Mouse (Mus musculus): ENCODE results near the gene Atrip. TPM values are rescaled to one million over a fixed set of nuclear protein-coding genes. Genes with fewer than 3 reads are reported as not detected.

Gene Atrip
- polyA plus RNA-seq (2015; fragmentation: Nextera tagmentation; extraction: Ambion mirVana) = 36.0 and 38.3 TPM in 2 replicates

DNA sequence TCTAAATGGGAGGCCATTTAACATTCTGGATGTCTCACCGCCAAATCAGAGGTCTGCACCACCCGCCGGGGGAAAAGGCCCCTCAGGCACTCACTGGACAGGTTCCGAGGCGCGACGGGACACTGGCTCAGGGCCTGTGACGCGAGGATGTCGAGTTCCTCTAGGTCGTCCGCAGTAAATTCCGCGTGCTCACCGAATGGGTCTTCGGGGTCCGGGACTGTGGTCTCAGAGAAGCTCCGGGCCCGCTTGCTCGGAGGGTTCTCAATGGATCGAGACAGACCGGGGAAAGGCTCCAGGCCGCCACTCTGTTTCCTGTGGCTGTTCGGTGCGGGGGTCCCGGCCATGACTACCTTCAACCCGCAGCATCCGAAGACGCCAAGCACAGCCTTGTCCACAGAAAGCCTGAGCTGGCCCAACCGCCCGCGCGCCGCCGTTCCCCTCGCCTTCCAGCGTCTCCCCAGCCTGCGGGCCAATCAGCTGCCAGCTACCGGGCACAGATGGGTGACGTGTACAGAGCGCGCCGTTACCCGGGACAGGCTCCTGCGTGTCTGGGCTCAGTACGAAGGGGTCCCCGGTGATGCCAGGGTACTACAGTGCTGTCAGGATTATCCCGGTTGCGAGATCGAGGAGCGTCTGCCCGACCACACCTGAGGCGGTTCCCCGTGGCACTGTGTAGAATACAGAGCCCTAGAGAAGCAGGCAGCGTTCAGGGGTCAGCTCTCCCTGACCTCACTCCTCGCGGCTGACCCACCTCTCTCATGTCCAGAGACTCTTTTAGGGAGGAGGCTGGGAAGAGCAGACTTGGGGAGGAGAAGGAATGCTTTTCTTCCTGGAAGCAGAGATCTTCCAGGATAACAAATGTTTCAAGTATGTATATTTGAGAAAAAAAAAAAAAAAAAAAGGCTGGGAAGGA lies at the start of gene Atrip:
Gene Atrip, minus strand, starts transcription at position 464 of the 913 bp plus-strand sequence.
- peak; percentile 100 for ATAC-seq
- no peaks in the 10 kb centered on the region for H3K27me3 ChIP-seq (replicated peaks; ENCODE audit: control insufficient read depth, insufficient read depth, low read length)
- H3K27ac ChIP-seq (ENCODE audit: low read length) = peak within 1 kb of the TSS; percentile 75
- H3K4me2 ChIP-seq (ENCODE audit: low read length) = peak within 1 kb of the TSS; percentile 98
- peak within 1 kb of the TSS; percentile 92 for H3K9ac ChIP-seq (replicated peaks; ENCODE audit: low read depth, low read length)
- peak within 1 kb of the TSS; percentile 94 for H3K4me3 ChIP-seq (replicated peaks; ENCODE audit: low read length)
- H3K9me3 ChIP-seq (ENCODE audit: control insufficient read depth, low read length) = no peaks in the 10 kb centered on the region
- H3K4me1 ChIP-seq (replicated peaks; ENCODE audit: control insufficient read depth, insufficient read depth, low read length) = peaks cover 24% of the 10 kb centered on the region
- peaks cover 12% of the 10 kb centered on the region for H3K36me3 ChIP-seq (ENCODE audit: control insufficient read depth, insufficient read depth)
- under 1% methylated on average over 57 of the region's 57 CpGs for WGBS

DNA sequence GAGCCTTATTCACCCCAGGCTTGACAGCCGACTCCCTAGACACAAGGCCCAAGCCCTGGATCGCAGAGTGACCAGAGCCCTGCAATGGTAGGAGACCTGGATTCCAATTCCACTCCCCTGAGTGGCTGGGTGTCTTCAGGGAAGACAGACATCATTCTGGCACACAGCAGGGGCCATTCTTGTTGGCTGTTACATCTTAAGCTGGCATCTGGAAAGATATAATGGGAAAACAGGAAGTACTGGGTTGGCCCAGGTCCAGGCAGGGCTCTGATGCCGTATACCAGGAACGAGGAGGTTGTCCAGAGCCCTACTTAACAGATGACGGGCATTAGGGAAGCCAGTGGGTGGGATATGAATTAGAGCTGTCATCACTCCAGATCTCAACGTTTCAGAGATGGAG lies 49.3 kb upstream of the Atrip start:
- Histone ChIP-seq H3K4me3 (replicated peaks; ENCODE audit: low read length) (no peak overlapping the region), H3K4me2 (ENCODE audit: low read length) (no peak overlapping the region), H3K27me3 (replicated peaks; ENCODE audit: control insufficient read depth, insufficient read depth, low read length) (no peaks in the 10 kb centered on the region), H3K36me3 (ENCODE audit: control insufficient read depth, insufficient read depth) (peaks cover 6% of the 10 kb centered on the region; the same call in 1 of the 2 replicates), H3K27ac (ENCODE audit: low read length) (no peak overlapping the region), H3K4me1 (replicated peaks; ENCODE audit: control insufficient read depth, insufficient read depth, low read length) (no peaks in the 10 kb centered on the region), H3K9ac (replicated peaks; ENCODE audit: low read depth, low read length) (no peak overlapping the region), H3K9me3 (ENCODE audit: control insufficient read depth, low read length) (no peaks in the 10 kb centered on the region)
- WGBS = 42% methylated on average over 6 of the region's 6 CpGs
- ATAC-seq = peak; percentile 13; the same call in 1 of the 2 replicates

DNA sequence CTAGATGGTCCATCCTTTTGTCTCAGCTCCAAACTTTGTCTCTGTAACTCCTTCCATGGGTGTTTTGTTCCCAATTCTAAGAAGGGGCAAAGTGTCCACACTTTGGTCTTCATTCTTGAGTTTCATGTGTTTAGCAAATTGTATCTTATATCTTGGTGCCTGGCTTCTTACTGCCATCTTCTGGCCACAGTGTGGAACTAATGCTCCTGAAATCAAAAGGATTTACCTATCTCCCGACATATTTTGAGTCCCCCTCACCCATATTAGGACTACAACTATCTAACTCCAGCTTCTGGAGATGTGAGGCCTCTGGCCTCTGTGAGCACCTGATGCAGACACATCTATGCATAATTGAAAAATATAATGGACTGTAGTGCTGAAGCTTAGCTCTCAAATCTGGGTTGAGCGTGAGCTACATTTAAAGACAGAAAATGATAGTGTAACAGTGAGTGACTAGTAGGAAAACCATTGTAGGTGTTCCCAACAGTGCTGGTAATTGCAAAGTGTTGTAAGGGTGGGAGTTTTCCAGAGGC lies 48.7 kb upstream of the Atrip start:
- Histone ChIP-seq H3K9ac (replicated peaks; ENCODE audit: low read depth, low read length) (no peak overlapping the region), H3K4me2 (ENCODE audit: low read length) (no peak overlapping the region), H3K4me3 (replicated peaks; ENCODE audit: low read length) (no peak overlapping the region), H3K4me1 (replicated peaks; ENCODE audit: control insufficient read depth, insufficient read depth, low read length) (no peaks in the 10 kb centered on the region), H3K9me3 (ENCODE audit: control insufficient read depth, low read length) (no peaks in the 10 kb centered on the region), H3K36me3 (ENCODE audit: control insufficient read depth, insufficient read depth) (peaks cover 11% of the 10 kb centered on the region), H3K27ac (ENCODE audit: low read length) (no peak overlapping the region), H3K27me3 (replicated peaks; ENCODE audit: control insufficient read depth, insufficient read depth, low read length) (no peaks in the 10 kb centered on the region)
- 46% methylated on average over 2 of the region's 2 CpGs for whole genome bisulfite sequencing
- ATAC-seq = peak; percentile 43

DNA sequence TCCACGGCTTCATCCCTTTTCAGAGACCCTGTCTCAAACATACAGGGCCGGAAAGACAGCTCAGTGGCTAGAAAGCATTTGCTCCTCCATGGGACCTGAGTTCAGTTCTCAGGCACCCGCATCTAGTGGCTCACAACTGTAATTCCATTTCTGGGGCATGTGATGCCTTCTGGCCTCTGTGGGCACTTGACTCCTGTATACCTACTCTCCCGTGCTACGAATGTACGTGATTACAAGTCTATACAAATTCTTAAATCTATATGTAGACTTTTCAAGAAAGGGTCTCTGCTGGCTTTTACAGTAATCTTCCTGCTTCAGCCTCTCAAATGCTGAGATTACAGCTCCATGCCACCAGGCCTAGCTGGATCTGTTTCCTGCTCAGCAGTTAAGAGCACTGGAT lies 47.0 kb upstream of the Atrip start:
- H3K9ac ChIP-seq (replicated peaks; ENCODE audit: low read depth, low read length) = no peak overlapping the region
- peaks cover 26% of the 10 kb centered on the region for H3K36me3 ChIP-seq (ENCODE audit: control insufficient read depth, insufficient read depth)
- no peak overlapping the region for H3K4me3 ChIP-seq (replicated peaks; ENCODE audit: low read length)
- no peaks in the 10 kb centered on the region for H3K9me3 ChIP-seq (ENCODE audit: control insufficient read depth, low read length)
- H3K27ac ChIP-seq (ENCODE audit: low read length) = no peak overlapping the region
- no peak for ATAC-seq
- WGBS = 87% methylated on average over 6 of the region's 6 CpGs
- H3K27me3 ChIP-seq (replicated peaks; ENCODE audit: control insufficient read depth, insufficient read depth, low read length) = no peaks in the 10 kb centered on the region
- no peak overlapping the region for H3K4me2 ChIP-seq (ENCODE audit: low read length)
- no peaks in the 10 kb centered on the region for H3K4me1 ChIP-seq (replicated peaks; ENCODE audit: control insufficient read depth, insufficient read depth, low read length)

DNA sequence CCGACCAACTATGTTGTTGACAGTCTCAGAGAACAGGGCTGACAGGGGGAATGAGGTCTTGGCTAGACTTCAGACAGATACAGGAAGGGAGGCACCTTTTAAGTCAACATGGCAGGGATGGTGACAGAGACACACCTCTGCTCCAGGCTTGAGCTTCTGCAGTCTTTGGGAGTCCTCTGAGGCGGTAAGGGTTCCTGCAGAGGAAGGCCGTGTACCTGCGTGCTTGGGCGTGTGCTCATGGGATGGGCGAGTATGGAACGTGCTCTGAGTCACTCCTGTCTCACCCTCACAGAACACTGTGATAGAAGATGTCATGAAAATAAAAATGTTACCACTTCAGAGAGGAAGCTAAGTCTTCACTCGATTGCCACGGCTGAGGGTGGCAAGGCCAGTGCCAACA lies 45.6 kb upstream of the Atrip start:
- ATAC-seq = no peak
- Histone ChIP-seq H3K36me3 (ENCODE audit: control insufficient read depth, insufficient read depth) (peaks cover 39% of the 10 kb centered on the region), H3K4me3 (replicated peaks; ENCODE audit: low read length) (no peak overlapping the region)

DNA sequence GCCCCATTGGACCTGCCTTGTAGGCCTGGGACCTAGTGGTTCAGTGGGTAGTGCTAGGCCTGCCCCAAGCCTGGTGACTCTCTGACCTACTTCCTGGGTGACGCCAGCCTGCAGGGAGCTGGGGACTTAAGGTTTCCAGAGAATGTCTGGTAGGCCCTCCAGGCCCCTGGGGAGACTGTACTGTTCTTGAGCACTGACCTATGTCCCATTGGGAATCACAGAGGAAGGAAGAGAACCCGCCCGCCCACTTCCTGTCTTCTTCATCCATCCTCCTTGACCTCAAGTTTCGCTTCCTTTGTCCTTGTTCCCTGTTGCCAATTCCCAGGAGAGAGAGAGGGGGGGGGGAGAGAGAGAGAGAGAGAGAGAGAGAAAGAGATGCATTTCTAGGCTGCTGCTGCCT lies 44.2 kb upstream of the Atrip start:
- WGBS = 98% methylated on average over 3 of the region's 4 CpGs
- Histone ChIP-seq H3K4me3 (replicated peaks; ENCODE audit: low read length) (no peak overlapping the region), H3K9me3 (ENCODE audit: control insufficient read depth, low read length) (no peaks in the 10 kb centered on the region), H3K36me3 (ENCODE audit: control insufficient read depth, insufficient read depth) (peaks cover 45% of the 10 kb centered on the region), H3K4me2 (ENCODE audit: low read length) (no peak overlapping the region), H3K4me1 (replicated peaks; ENCODE audit: control insufficient read depth, insufficient read depth, low read length) (no peaks in the 10 kb centered on the region), H3K27me3 (replicated peaks; ENCODE audit: control insufficient read depth, insufficient read depth, low read length) (no peaks in the 10 kb centered on the region), H3K9ac (replicated peaks; ENCODE audit: low read depth, low read length) (no peak overlapping the region), H3K27ac (ENCODE audit: low read length) (no peak overlapping the region)
- ATAC-seq = no peak

More for the DNA sequence above, 45.6 kb upstream of the Atrip start:
- H3K27ac ChIP-seq (ENCODE audit: low read length) = no peak overlapping the region
- no peak overlapping the region for H3K4me2 ChIP-seq (ENCODE audit: low read length)
- H3K9ac ChIP-seq (replicated peaks; ENCODE audit: low read depth, low read length) = no peak overlapping the region
- H3K4me1 ChIP-seq (replicated peaks; ENCODE audit: control insufficient read depth, insufficient read depth, low read length) = no peaks in the 10 kb centered on the region
- no peaks in the 10 kb centered on the region for H3K9me3 ChIP-seq (ENCODE audit: control insufficient read depth, low read length)
- no peaks in the 10 kb centered on the region for H3K27me3 ChIP-seq (replicated peaks; ENCODE audit: control insufficient read depth, insufficient read depth, low read length)
- WGBS = 90% methylated on average over 9 of the region's 9 CpGs

DNA sequence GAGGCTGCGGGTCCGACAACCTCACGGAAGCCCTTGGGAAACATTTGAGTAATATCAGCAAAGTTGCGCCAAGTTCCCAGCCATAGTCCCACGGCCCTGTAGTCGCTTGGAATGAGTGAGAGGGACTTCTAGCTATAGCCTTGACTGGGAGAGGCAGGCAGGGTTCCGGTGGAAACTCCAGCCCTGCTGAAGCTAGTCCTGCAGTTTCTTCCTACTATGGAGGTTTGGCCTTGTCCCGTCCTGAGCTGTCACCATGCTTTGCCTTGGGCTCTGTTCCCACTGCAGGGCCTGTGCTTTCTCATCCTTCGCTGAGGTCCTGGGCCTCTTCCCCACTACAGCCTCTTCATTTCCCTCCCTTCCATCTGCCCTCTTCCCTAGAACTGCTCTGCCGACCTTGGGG lies 42.3 kb upstream of the Atrip start:
- Histone ChIP-seq H3K4me3 (replicated peaks; ENCODE audit: low read length) (no peak overlapping the region), H3K4me2 (ENCODE audit: low read length) (no peak overlapping the region), H3K36me3 (ENCODE audit: control insufficient read depth, insufficient read depth) (peaks cover 51% of the 10 kb centered on the region), H3K9me3 (ENCODE audit: control insufficient read depth, low read length) (no peaks in the 10 kb centered on the region), H3K9ac (replicated peaks; ENCODE audit: low read depth, low read length) (no peak overlapping the region), H3K4me1 (replicated peaks; ENCODE audit: control insufficient read depth, insufficient read depth, low read length) (no peaks in the 10 kb centered on the region), H3K27me3 (replicated peaks; ENCODE audit: control insufficient read depth, insufficient read depth, low read length) (no peaks in the 10 kb centered on the region), H3K27ac (ENCODE audit: low read length) (no peak overlapping the region)
- ATAC-seq = no peak
- 97% methylated on average over 10 of the region's 10 CpGs for WGBS

DNA sequence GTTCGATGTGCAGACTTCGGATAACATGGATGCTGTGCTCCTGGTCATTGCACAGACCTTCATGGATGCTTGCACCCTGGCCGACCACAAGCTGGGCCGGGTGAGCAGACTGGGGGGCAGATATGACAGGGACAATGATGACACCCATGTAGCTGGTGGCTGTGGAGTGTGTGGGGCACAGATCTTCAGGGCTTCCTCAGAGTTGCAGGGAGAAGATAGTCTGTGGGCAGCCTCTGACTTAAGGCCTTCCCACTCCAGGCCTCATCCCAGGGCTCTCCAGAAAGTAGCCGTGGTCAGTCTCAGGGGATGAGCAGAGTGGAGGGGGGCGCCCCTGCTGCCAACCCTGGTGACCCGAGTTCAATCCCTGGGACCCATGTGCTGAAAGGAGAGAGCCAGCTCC lies 40.9 kb upstream of the Atrip start:
- peaks cover 59% of the 10 kb centered on the region for H3K36me3 ChIP-seq (ENCODE audit: control insufficient read depth, insufficient read depth)
- H3K4me2 ChIP-seq (ENCODE audit: low read length) = no peak overlapping the region
- no peaks in the 10 kb centered on the region for H3K9me3 ChIP-seq (ENCODE audit: control insufficient read depth, low read length)
- no peak overlapping the region for H3K4me3 ChIP-seq (replicated peaks; ENCODE audit: low read length)
- no peaks in the 10 kb centered on the region for H3K4me1 ChIP-seq (replicated peaks; ENCODE audit: control insufficient read depth, insufficient read depth, low read length)
- no peak overlapping the region for H3K27ac ChIP-seq (ENCODE audit: low read length)
- no peak for ATAC-seq
- no peaks in the 10 kb centered on the region for H3K27me3 ChIP-seq (replicated peaks; ENCODE audit: control insufficient read depth, insufficient read depth, low read length)
- 90% methylated on average over 7 of the region's 7 CpGs for WGBS
- no peak overlapping the region for H3K9ac ChIP-seq (replicated peaks; ENCODE audit: low read depth, low read length)

DNA sequence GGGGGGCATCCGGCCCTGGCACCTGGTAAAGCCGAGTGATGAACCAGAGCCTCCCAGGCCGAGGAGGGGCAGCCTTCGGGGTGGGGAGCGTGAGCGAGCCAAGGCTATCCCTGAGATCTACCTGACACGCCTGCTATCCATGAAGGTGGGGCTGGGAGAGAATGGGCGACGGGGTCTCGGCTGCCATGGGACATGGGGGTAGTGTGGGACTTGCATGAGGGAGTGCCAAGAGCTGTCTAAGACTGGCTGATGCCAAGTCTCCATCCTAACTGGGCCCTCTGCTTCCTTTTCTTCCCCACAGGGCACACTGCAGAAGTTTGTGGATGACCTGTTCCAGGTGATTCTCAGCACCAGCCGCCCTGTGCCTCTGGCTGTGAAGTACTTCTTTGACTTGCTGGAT lies 40.4 kb upstream of the Atrip start:
- ATAC-seq = no peak
- Histone ChIP-seq H3K4me1 (replicated peaks; ENCODE audit: control insufficient read depth, insufficient read depth, low read length) (no peaks in the 10 kb centered on the region), H3K27me3 (replicated peaks; ENCODE audit: control insufficient read depth, insufficient read depth, low read length) (no peaks in the 10 kb centered on the region), H3K4me2 (ENCODE audit: low read length) (no peak overlapping the region), H3K9ac (replicated peaks; ENCODE audit: low read depth, low read length) (no peak overlapping the region), H3K27ac (ENCODE audit: low read length) (no peak overlapping the region), H3K4me3 (replicated peaks; ENCODE audit: low read length) (no peak overlapping the region), H3K36me3 (ENCODE audit: control insufficient read depth, insufficient read depth) (peaks cover 65% of the 10 kb centered on the region), H3K9me3 (ENCODE audit: control insufficient read depth, low read length) (no peaks in the 10 kb centered on the region)
- 95% methylated on average over 11 of the region's 11 CpGs for WGBS

Measured in forebrain, embryonic 16.5 days (tissue).